Mouse (Mus musculus) intestine, postnatal 0 days (tissue): ENCODE measurements at regions not wholly inside any gene's neighbourhood (a gene's known extent, or its start where the extent isn't known, plus 50 kb on each side); places are given as distances from the start of the nearest gene placed in this dataset.

Experiments used
- ATAC-seq: fragments of 200-750 bp; cut with Nextera tagmentation; 2 replicates; pipeline ENCODE4 v1.8.0; 2017; ENCODE audit warnings: mild to moderate bottlenecking, moderate TSS enrichment, moderate library complexity
- H3K27ac ChIP-seq: fragments of 300-500 bp; sonication (generic); 2 replicates; pipeline ENCODE4 v1.5.1; 2014; ENCODE audit warnings: mild to moderate bottlenecking, low read depth, low read length, moderate library complexity
- H3K27me3 ChIP-seq: fragments of 300-500 bp; sonication (generic); replicated peaks from 2 replicates; pipeline ENCODE4 v1.6.1; 2014; ENCODE audit warnings: low read length, mixed read lengths; ENCODE audit not compliant: control insufficient read depth, insufficient read depth
- H3K36me3 ChIP-seq: fragments of 300-500 bp; sonication (generic); 2 replicates; pipeline ENCODE4 v1.6.1; 2014; ENCODE audit warnings: mild to moderate bottlenecking, moderate library complexity; ENCODE audit not compliant: control insufficient read depth, insufficient read depth
- H3K4me1 ChIP-seq: fragments of 300-500 bp; sonication (generic); replicated peaks from 2 replicates; pipeline ENCODE4 v1.6.1; 2014; ENCODE audit warnings: antibody characterized with exemption, low read length, mixed read lengths; ENCODE audit not compliant: control insufficient read depth, insufficient read depth
- H3K4me2 ChIP-seq: fragments of 300-500 bp; sonication (generic); replicated peaks from 2 replicates; pipeline ENCODE4 v1.6.1; 2014; ENCODE audit warnings: low read depth, mild to moderate bottlenecking, moderate library complexity
- H3K4me3 ChIP-seq: fragments of 300-500 bp; sonication (generic); 2 replicates; pipeline ENCODE4 v1.5.1; 2014; ENCODE audit warnings: low read depth, low read length
- H3K9ac ChIP-seq: fragments of 300-500 bp; sonication (generic); 2 replicates; pipeline ENCODE4 v1.6.1; 2014; ENCODE audit warnings: mild to moderate bottlenecking, low read depth, low read length
- H3K9me3 ChIP-seq: fragments of 300-500 bp; sonication (generic); 2 replicates; pipeline ENCODE4 v1.6.1; 2016; ENCODE audit warnings: mixed run types; ENCODE audit not compliant: control insufficient read depth
- CTCF ChIP-seq: sonication (generic); IDR thresholded peaks from 2 replicates; pipeline ENCODE4 v1.5.1; 2016; ENCODE audit warnings: low read depth, mild to moderate bottlenecking, control low read depth, antibody characterized with exemption, moderate library complexity
- WGBS: fragments of 180-500 bp; shearing (Covaris S2); extraction: QIAGEN DNeasy Blood & Tissue Kit; methylation state at CpG from one replicate; pipeline ENCODE4 v1.1.7; 2014; 5-methylcytosine and 5-hydroxymethylcytosine counted together

- Histone ChIP-seq H3K36me3 (no peaks in the 10 kb centered on the region), H3K27me3 (no peaks in the 10 kb centered on the region), H3K4me3 (no peak overlapping the region), H3K9me3 (no peaks in the 10 kb centered on the region), H3K27ac (no peak overlapping the region), H3K4me2 (no peak overlapping the region), H3K4me1 (no peaks in the 10 kb centered on the region), H3K9ac (no peak overlapping the region)
- 69% methylated on average over 5 of the region's 6 CpGs for WGBS
- no peak for TF ChIP-seq CTCF
- no peak for ATAC-seq
Observed at GRCm38 (mm10) chr4:68612263-68613012, 341.8 kb downstream of the Brinp1 start.

- no peaks in the 10 kb centered on the region for H3K27me3 ChIP-seq
- 75% methylated on average over 1 of the region's 1 CpGs for WGBS
- no peaks in the 10 kb centered on the region for H3K36me3 ChIP-seq
- H3K4me3 ChIP-seq, result no peak overlapping the region
- H3K27ac ChIP-seq, result no peak overlapping the region
- H3K9me3 ChIP-seq, result no peaks in the 10 kb centered on the region
- H3K9ac ChIP-seq, result no peak overlapping the region
- H3K4me1 ChIP-seq, result no peaks in the 10 kb centered on the region
- no peak overlapping the region for H3K4me2 ChIP-seq
- TF ChIP-seq CTCF, result no peak
- ATAC-seq, result no peak
Observed at GRCm38 (mm10) chr4:68595256-68595655, 358.9 kb downstream of the Brinp1 start.

- Histone ChIP-seq H3K27me3 (no peaks in the 10 kb centered on the region), H3K9me3 (no peaks in the 10 kb centered on the region), H3K36me3 (no peaks in the 10 kb centered on the region), H3K4me2 (no peak overlapping the region), H3K4me3 (no peak overlapping the region), H3K27ac (no peak overlapping the region), H3K9ac (no peak overlapping the region), H3K4me1 (no peaks in the 10 kb centered on the region)
- no peak for TF ChIP-seq CTCF
- ATAC-seq, result no peak
- 74% methylated on average over 5 of the region's 5 CpGs for WGBS
Observed at GRCm38 (mm10) chr4:68575375-68575774, 378.8 kb downstream of the Brinp1 start.

GRCm38 (mm10) chr4:68574610-68575167, 379.5 kb downstream of the Brinp1 start:
- ATAC-seq, result no peak
- Histone ChIP-seq H3K4me3 (no peak overlapping the region), H3K9me3 (no peaks in the 10 kb centered on the region), H3K4me1 (no peaks in the 10 kb centered on the region), H3K27me3 (no peaks in the 10 kb centered on the region), H3K27ac (no peak overlapping the region), H3K9ac (no peak overlapping the region), H3K36me3 (no peaks in the 10 kb centered on the region), H3K4me2 (no peak overlapping the region)
- WGBS, result 79% methylated on average over 4 of the region's 4 CpGs
- TF ChIP-seq CTCF, result no peak

- Histone ChIP-seq H3K4me1 (no peaks in the 10 kb centered on the region), H3K27me3 (no peaks in the 10 kb centered on the region), H3K27ac (no peak overlapping the region), H3K4me3 (no peak overlapping the region), H3K9ac (no peak overlapping the region), H3K36me3 (no peaks in the 10 kb centered on the region), H3K4me2 (no peak overlapping the region), H3K9me3 (no peaks in the 10 kb centered on the region)
- 69% methylated on average over 3 of the region's 3 CpGs for WGBS
- no peak for TF ChIP-seq CTCF
- no peak for ATAC-seq
Observed at GRCm38 (mm10) chr4:68573333-68573732, 380.9 kb downstream of the Brinp1 start.

- no peak overlapping the region for H3K9ac ChIP-seq
- no peak overlapping the region for H3K4me2 ChIP-seq
- H3K4me3 ChIP-seq, result no peak overlapping the region
- H3K27me3 ChIP-seq, result no peaks in the 10 kb centered on the region
- no peak for TF ChIP-seq CTCF
- no peaks in the 10 kb centered on the region for H3K36me3 ChIP-seq
- ATAC-seq, result no peak
- H3K27ac ChIP-seq, result no peak overlapping the region
- H3K9me3 ChIP-seq, result no peaks in the 10 kb centered on the region
- H3K4me1 ChIP-seq, result no peaks in the 10 kb centered on the region
Observed at GRCm38 (mm10) chr4:68572521-68572920, 381.7 kb downstream of the Brinp1 start.

- Histone ChIP-seq H3K9me3 (no peaks in the 10 kb centered on the region), H3K27ac (no peak overlapping the region), H3K4me1 (no peaks in the 10 kb centered on the region), H3K27me3 (no peaks in the 10 kb centered on the region), H3K36me3 (no peaks in the 10 kb centered on the region), H3K9ac (no peak overlapping the region), H3K4me3 (no peak overlapping the region), H3K4me2 (no peak overlapping the region)
- WGBS, result 66% methylated on average over 3 of the region's 3 CpGs
- TF ChIP-seq CTCF, result no peak
- no peak for ATAC-seq
Observed at GRCm38 (mm10) chr4:68536254-68536653, 417.9 kb downstream of the Brinp1 start.
